Mouse (Mus musculus): ENCODE results near the gene Slc25a11. TPM values are rescaled to one million over a fixed set of nuclear protein-coding genes. Genes with fewer than 3 reads are reported as not detected.

The Slc25a11 gene
- total RNA-seq, 4 experiments from 2014 or later, result 121 to 137 (median 127) TPM

GRCm38 (mm10) chr11:70650322-70651175, 3.3 kb upstream of the Slc25a11 start:
- no peak for DNase-seq

- DNase-seq, result no peak
These were observed 2.0 kb upstream of the Slc25a11 start for GRCm38 (mm10) chr11:70649185-70649734.

- no peak for DNase-seq
These were observed 1.2 kb upstream of the Slc25a11 start for GRCm38 (mm10) chr11:70648512-70648911.

GRCm38 (mm10) chr11:70647716-70648420, 589 bp upstream of the Slc25a11 start:
- DNase-seq, result peak; percentile 52

GRCm38 (mm10) chr11:70646259-70646555, 1.1 kb downstream of the Slc25a11 start:
- DNase-seq, result no peak

- no peak for DNase-seq
These were observed 1.6 kb downstream of the Slc25a11 start for GRCm38 (mm10) chr11:70645461-70646258.

- DNase-seq, result no peak
These were observed 2.6 kb downstream of the Slc25a11 start for GRCm38 (mm10) chr11:70644564-70645103.

- DNase-seq, result no peak
These were observed 4.2 kb downstream of the Slc25a11 start for GRCm38 (mm10) chr11:70643051-70643450.

- no peak for DNase-seq
These were observed 6.0 kb downstream of the Slc25a11 start for GRCm38 (mm10) chr11:70641241-70641640.

GRCm38 (mm10) chr11:70639976-70640375, 7.3 kb downstream of the Slc25a11 start:
- DNase-seq, result no peak

- DNase-seq, result no peak
These were observed 8.5 kb downstream of the Slc25a11 start, which contains the start of gene Gp1ba for GRCm38 (mm10) chr11:70638714-70639278. Gp1ba (plus strand) TSS chr11:70639122.

- no peak for DNase-seq
These were observed 9.0 kb downstream of the Slc25a11 start for GRCm38 (mm10) chr11:70638293-70638692.

- DNase-seq, result no peak
These were observed 9.5 kb downstream of the Slc25a11 start for GRCm38 (mm10) chr11:70637764-70638163.

- DNase-seq, result no peak
These were observed 11.7 kb downstream of the Slc25a11 start for GRCm38 (mm10) chr11:70635601-70636000.

- DNase-seq, result no peak
These were observed 17.1 kb downstream of the Slc25a11 start for GRCm38 (mm10) chr11:70630129-70630528.

- no peak for DNase-seq
These were observed 17.7 kb downstream of the Slc25a11 start for GRCm38 (mm10) chr11:70629557-70629956.

- no peak for DNase-seq
These were observed 18.8 kb downstream of the Slc25a11 start for GRCm38 (mm10) chr11:70628431-70628830.

GRCm38 (mm10) chr11:70626877-70627276, 20.4 kb downstream of the Slc25a11 start:
- no peak for DNase-seq

GRCm38 (mm10) chr11:70625473-70625872, 21.8 kb downstream of the Slc25a11 start:
- no peak for DNase-seq

- DNase-seq, result no peak
These were observed 24.1 kb downstream of the Slc25a11 start for GRCm38 (mm10) chr11:70623053-70623742.

Data from adrenal gland, adult 8-10 months (tissue).